Mouse (Mus musculus) hindbrain, postnatal 0 days (tissue): ENCODE results near the gene Alkal2. TPM values are rescaled to one million over a fixed set of nuclear protein-coding genes. Genes with fewer than 3 reads are reported as not detected.

Experiments
- ATAC-seq: fragments of 200-750 bp; cut with Nextera tagmentation; 2 replicates; pipeline ENCODE4 v1.8.0; 2017; ENCODE audit warnings: mild to moderate bottlenecking, moderate TSS enrichment, moderate library complexity
- DNase-seq: peaks from one replicate; pipeline ENCODE4 v3.0.0-alpha.2; 2015; ENCODE audit warnings: low spot score
- H3K27ac ChIP-seq: fragments of 300-500 bp; sonication (generic); 2 replicates; pipeline ENCODE4 v1.5.1; 2014; ENCODE audit warnings: mild to moderate bottlenecking
- H3K27me3 ChIP-seq: fragments of 300-500 bp; sonication (generic); 2 replicates; pipeline ENCODE4 v1.6.1; 2014; ENCODE audit warnings: low read length, mixed read lengths; ENCODE audit not compliant: insufficient read depth
- H3K36me3 ChIP-seq: fragments of 300-500 bp; sonication (generic); 2 replicates; pipeline ENCODE4 v1.6.1; 2014; ENCODE audit warnings: low read length, mixed read lengths; ENCODE audit not compliant: insufficient read depth
- H3K4me1 ChIP-seq: fragments of 300-500 bp; sonication (generic); 2 replicates; pipeline ENCODE4 v1.6.1; 2014; ENCODE audit warnings: antibody characterized with exemption, low read length, mixed read lengths; ENCODE audit not compliant: insufficient read depth
- H3K4me2 ChIP-seq: fragments of 300-500 bp; sonication (generic); 2 replicates; pipeline ENCODE4 v1.6.1; 2014; ENCODE audit warnings: low read depth, mild to moderate bottlenecking, low read length, moderate library complexity, mixed read lengths
- H3K4me3 ChIP-seq: fragments of 300-500 bp; sonication (generic); 2 replicates; pipeline ENCODE4 v1.5.1; 2014; ENCODE audit warnings: low read length
- H3K9ac ChIP-seq: fragments of 300-500 bp; sonication (generic); replicated peaks from 2 replicates; pipeline ENCODE4 v1.6.1; 2014; ENCODE audit warnings: mild to moderate bottlenecking, low read length, moderate library complexity, mixed read lengths
- H3K9me3 ChIP-seq: fragments of 300-500 bp; sonication (generic); 2 replicates; pipeline ENCODE4 v1.6.1; 2016; ENCODE audit warnings: low read length, mixed read lengths
- CTCF ChIP-seq: IDR thresholded peaks from 2 replicates; pipeline ENCODE4 v1.5.1; 2016; ENCODE audit warnings: antibody characterized with exemption, control low read depth, low read depth
- WGBS: fragments of 180-500 bp; shearing (Covaris S2); extraction: QIAGEN DNeasy Blood & Tissue Kit; methylation state at CpG from one replicate; pipeline ENCODE4 v1.1.7; 2014; 5-methylcytosine and 5-hydroxymethylcytosine counted together
- polyA plus RNA-seq: library from polyadenylated mRNA; unstranded; fragments of >200 nt; fragmentation: Nextera tagmentation; extraction: Ambion mirVana; gene quantifications from 2 replicates; pipeline ENCODE4 v1.2.1, GENCODE M21; 2015
- total RNA-seq: library from RNA; depleted of rRNA; stranded (reverse); fragments of >200 nt; gene quantifications from 2 replicates; pipeline ENCODE4 v1.2.3, GENCODE M21; 2014

Gene Alkal2
- total and polyA plus RNA-seq, 2 experiments from 2014 or later: 0.31 to 0.85 TPM

DNA sequence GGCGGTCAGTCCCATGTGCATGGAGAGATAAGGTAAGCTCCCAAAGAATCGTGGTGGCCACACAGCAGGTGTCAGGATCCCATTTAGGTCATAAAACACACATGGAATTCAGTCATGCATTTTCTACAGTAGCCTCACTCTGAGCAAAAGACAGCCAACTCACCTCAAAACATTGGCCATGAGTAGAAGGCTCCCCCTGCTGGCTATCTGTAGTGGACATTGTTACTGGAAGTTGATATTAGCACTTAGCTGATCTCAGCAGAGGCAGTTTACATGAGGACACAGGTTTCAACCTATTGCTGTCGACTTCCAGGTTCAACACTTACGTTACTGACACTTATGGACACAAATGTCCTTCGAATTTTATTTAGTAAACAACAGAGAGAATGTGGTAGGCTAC, 5.9 kb downstream of the Alkal2 start:
- ATAC-seq (peak; percentile 77; the same call in 1 of the 2 replicates), DNase-seq (peak; percentile 89)
- Histone ChIP-seq H3K9ac (no peak overlapping the region), H3K36me3 (0 out of 2 replicates have a peak, but pooled peaks cover 6% of the 10 kb centered on the region), H3K4me2 (no peak overlapping the region), H3K9me3 (no peaks in the 10 kb centered on the region), H3K4me3 (no peak overlapping the region), H3K27me3 (peaks cover 4% of the 10 kb centered on the region), H3K27ac (no peak overlapping the region), H3K4me1 (no peaks in the 10 kb centered on the region)
- 35% methylated on average over 5 of the region's 5 CpGs for WGBS
- TF ChIP-seq CTCF: peak; percentile 95

DNA sequence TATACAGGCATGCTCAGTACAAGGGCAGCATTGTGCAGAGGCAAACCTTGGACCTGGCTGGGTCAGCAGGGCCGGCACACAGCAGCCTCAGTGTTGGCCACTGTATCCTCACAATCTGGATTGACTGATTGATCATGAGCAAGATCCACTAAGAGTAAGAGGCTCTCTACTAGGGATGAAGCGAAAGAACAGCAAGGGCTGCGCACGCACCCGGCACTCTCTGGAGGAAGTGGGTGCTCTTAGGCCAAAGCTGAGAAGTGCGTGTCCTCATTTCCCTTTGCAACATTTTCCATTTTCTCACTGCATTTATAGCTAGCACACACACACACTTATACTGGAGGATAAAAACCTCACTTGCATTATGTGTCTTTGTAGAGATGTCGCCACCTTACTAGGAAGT, 7.3 kb downstream of the Alkal2 start:
- WGBS: 82% methylated on average over 7 of the region's 7 CpGs
- no peaks in the 10 kb centered on the region; the same call in 1 of the 2 replicates for H3K27me3 ChIP-seq
- ATAC-seq: no peak

DNA sequence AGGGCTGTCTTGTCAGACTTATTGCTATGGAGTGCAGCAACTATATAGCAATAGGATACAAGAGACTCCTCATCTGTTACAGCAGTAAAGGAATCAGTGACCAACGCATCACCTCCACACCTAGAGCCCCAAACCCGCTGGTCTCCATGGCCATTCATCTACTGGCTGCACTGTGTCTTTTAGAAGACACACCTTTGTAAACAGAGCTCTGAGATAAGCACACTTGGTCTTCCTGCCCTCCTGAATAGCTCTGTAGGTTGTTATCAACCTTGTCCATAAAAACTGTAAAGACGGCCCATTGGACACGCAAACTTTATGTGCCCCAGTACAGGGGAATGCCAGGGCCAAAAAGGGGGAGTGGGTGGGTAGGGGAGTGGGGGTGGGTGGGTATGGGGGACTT, 12.9 kb downstream of the Alkal2 start:
- H3K9me3 ChIP-seq: no peaks in the 10 kb centered on the region
- no peak for TF ChIP-seq CTCF
- H3K4me1 ChIP-seq: no peaks in the 10 kb centered on the region
- H3K9ac ChIP-seq: no peak overlapping the region
- H3K36me3 ChIP-seq: 0 out of 2 replicates have a peak, but pooled peaks cover 6% of the 10 kb centered on the region
- H3K27me3 ChIP-seq: no peaks in the 10 kb centered on the region
- DNase-seq (no peak), ATAC-seq (no peak)
- H3K27ac ChIP-seq: no peak overlapping the region
- no peak overlapping the region for H3K4me2 ChIP-seq
- WGBS: 98% methylated on average over 4 of the region's 4 CpGs
- no peak overlapping the region for H3K4me3 ChIP-seq

More for the DNA sequence above, 7.3 kb downstream of the Alkal2 start:
- Histone ChIP-seq H3K27ac (no peak overlapping the region), H3K4me1 (no peaks in the 10 kb centered on the region), H3K4me2 (no peak overlapping the region), H3K9me3 (no peaks in the 10 kb centered on the region), H3K9ac (no peak overlapping the region), H3K4me3 (no peak overlapping the region), H3K36me3 (0 out of 2 replicates have a peak, but pooled peaks cover 6% of the 10 kb centered on the region)
- DNase-seq: no peak
- no peak for TF ChIP-seq CTCF

DNA sequence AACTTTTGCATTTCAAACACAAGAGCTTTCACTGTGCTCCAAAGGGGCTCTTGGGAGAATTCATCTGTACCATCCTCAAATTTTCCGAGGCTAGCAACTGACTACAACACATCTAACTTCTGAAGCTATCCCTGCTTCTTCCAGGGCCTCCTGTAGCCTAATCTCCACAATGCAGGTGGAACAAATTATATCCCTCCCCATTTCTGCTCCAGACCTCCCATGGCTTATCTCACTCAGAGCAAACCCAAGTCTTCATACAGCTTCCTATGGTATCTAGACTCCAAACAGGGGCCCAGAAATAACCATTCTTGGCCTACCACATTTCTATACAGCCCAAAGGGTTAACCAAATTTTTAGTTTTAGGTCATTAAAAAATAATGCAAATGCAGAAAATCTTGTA, 24.5 kb downstream of the Alkal2 start:
- Histone ChIP-seq H3K9me3 (no peaks in the 10 kb centered on the region), H3K27me3 (no peaks in the 10 kb centered on the region), H3K4me2 (no peak overlapping the region), H3K36me3 (peaks cover under 1% of the 10 kb centered on the region; the same call in 1 of the 2 replicates), H3K4me1 (peaks cover 8% of the 10 kb centered on the region), H3K27ac (no peak overlapping the region), H3K4me3 (no peak overlapping the region), H3K9ac (no peak overlapping the region)
- 93% methylated on average over 1 of the region's 1 CpGs for WGBS
- no peak for TF ChIP-seq CTCF
- ATAC-seq (no peak), DNase-seq (no peak)

DNA sequence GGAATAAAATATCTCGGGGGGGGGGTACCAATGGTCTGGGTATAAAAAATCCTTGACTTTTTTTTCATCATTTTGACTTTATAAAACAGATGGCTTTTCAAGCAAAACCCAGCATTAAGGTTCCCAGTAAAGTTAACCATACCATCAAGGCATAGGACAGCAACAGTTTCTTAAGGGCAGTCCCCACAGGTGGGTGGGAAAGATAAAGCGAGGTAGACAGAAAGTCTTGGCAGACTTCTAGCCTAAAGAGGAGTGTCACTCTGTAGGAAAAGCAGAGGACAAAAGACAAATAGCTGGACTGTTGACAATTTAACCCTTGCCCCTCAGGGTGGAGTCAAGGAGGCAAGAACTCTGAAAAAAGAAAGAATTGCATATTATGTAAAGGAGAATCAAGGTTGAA, 25.8 kb downstream of the Alkal2 start:
- 80% methylated on average over 2 of the region's 2 CpGs for WGBS
- H3K4me3 ChIP-seq: no peak overlapping the region
- no peak for TF ChIP-seq CTCF
- no peak overlapping the region for H3K27ac ChIP-seq
- no peaks in the 10 kb centered on the region for H3K9me3 ChIP-seq
- peaks cover 8% of the 10 kb centered on the region for H3K4me1 ChIP-seq
- H3K4me2 ChIP-seq: no peak overlapping the region
- H3K27me3 ChIP-seq: no peaks in the 10 kb centered on the region
- H3K36me3 ChIP-seq: no peaks in the 10 kb centered on the region
- DNase-seq: no peak
- no peak overlapping the region for H3K9ac ChIP-seq
- ATAC-seq: no peak

DNA sequence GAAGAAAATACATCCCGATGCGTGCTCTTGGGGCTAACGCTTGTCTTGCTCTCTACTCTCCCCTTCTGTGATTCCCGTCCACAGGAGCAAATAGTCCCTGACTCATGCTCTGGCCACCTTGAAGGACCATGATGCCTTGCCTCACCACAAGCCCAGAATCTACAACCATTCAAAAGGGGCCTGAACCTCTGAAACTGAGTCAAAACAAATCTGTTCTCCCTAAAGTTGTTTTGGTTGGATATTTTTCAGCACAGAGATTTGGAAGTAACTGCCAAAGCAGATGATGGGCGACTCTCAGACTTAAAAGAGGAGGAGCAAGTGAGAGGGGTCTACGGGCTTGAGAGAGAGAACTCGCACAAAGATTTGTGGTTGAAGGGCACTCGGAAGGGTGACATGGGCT, 26.7 kb downstream of the Alkal2 start:
- DNase-seq: no peak
- Histone ChIP-seq H3K36me3 (no peaks in the 10 kb centered on the region), H3K4me3 (peak overlapping the region; percentile 75), H3K9ac (peak overlapping the region; percentile 80), H3K4me1 (peaks cover 8% of the 10 kb centered on the region), H3K27ac (peak overlapping the region; percentile 74), H3K9me3 (no peaks in the 10 kb centered on the region), H3K27me3 (no peaks in the 10 kb centered on the region), H3K4me2 (peak overlapping the region; percentile 96)
- WGBS: 22% methylated on average over 8 of the region's 8 CpGs
- no peak for TF ChIP-seq CTCF
- ATAC-seq: no peak

DNA sequence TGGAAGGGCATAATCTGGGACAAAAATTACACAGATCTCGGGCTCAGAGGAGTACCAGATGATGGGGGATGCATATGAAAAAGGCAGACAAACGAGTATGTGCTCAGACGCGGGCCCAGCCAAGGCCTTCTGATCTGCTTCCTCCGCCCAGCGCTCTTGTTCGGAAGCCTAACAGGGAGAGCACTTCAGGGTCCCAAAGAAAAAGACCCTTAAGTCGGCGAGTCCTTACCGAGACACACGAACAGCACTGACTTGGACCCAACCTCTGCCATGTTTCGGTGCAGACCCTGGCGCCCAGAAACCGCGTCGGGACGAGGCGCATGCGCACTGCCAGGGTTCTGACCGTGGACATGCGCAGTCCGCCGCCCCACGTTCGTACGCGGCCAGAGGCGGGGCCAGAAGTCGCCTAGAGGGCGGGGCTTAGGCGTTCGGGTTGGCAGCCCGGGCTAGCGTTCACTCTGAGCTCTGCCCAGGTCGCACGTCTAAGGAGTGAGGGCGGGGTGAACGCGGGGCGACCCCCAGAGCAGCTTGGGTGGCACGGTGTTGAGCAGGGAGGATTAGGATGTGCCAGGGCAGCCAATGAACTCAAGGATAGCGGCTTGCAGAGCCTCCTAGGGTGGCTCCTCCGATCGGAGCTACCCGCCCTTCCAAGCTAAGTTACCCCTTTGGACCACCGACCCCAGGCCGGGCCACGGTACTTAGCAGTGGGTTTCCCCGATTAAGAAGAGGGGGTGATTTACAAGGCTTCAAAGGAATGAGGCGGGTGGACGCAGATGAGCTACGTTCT, 27.3 kb downstream of the Alkal2 start, which contains the start of the genes Acp1 and Sh3yl1:
Gene Acp1 (minus strand): TSS at position 329 of the 787 bp plus-strand sequence.
Gene Sh3yl1 (plus strand): TSS at position 408 of the 787 bp plus-strand sequence.
- peak within 1 kb of the TSS; percentile 80 for H3K9ac ChIP-seq
- H3K36me3 ChIP-seq: no peaks in the 10 kb centered on the region
- H3K4me2 ChIP-seq: peak within 1 kb of the TSS; percentile 96
- TF ChIP-seq CTCF: no peak
- WGBS: under 1% methylated on average over 52 of the region's 52 CpGs
- peaks cover 8% of the 10 kb centered on the region for H3K4me1 ChIP-seq
- H3K27me3 ChIP-seq: no peaks in the 10 kb centered on the region
- peak; percentile 99 for ATAC-seq
- peak within 1 kb of the TSS; percentile 75 for H3K4me3 ChIP-seq
- DNase-seq: peak; percentile 97
- H3K27ac ChIP-seq: peak within 1 kb of the TSS; percentile 74
- H3K9me3 ChIP-seq: no peaks in the 10 kb centered on the region
